Mouse (Mus musculus) bone marrow macrophage, adult 2 months (primary cell): ENCODE results near the gene 1110017D15Rik.

ENCODE experiments used
- CTCF ChIP-seq: IDR thresholded peaks from 2 replicates; pipeline ENCODE4 v1.5.1; 2012; ENCODE audit warnings: low read depth, mild to moderate bottlenecking, low read length, moderate library complexity
- POLR2A ChIP-seq: IDR thresholded peaks from 2 replicates; pipeline ENCODE4 v1.6.1; 2012; ENCODE audit warnings: mild to moderate bottlenecking, low read depth, low read length, borderline replicate concordance

DNA sequence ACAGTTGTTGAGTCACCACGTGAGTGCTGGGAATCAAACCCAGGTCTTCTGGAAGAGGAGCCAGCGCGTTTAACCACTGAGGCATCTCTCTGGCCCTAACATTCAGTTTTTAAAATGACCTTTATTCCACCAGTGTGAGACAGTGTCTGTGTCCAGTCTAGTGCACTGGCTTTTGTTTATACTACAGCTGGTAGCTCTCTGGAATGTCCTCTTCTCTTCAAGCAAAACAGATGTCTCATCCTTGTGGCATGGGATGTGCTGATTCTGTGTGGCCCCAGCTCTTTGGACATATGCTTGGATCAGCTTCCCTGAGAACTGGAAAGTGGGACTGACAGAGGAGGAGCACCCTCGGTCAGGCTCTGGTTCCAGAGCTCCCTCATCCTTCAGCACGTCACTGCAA lies 17.7 kb upstream of the 1110017D15Rik start:
- TF ChIP-seq POLR2A (no peak), CTCF (no peak)
